Mouse (Mus musculus) gastrocnemius, postnatal 4 days (tissue): ENCODE measurements around the gene Scaf8. TPM values are rescaled to one million over a fixed set of nuclear protein-coding genes. Genes with fewer than 3 reads are reported as not detected.

ENCODE experiments used
- total RNA-seq, 2 experiments: library from RNA; stranded (reverse); gene quantifications; 2 replicates each; pipeline ENCODE4 v1.2.3; 2021

The Scaf8 gene
- total RNA-seq, 2 experiments from 2014 or later = 42.4 to 47.1 TPM

Other genes starting within 250 kb of the Scaf8 start
- gene Tiam2, start 211.6 kb downstream of the Scaf8 start, total RNA-seq = 1 to 10 TPM; 8.4 to 9.7 TPM